Mouse (Mus musculus) fibroblast of lung, adult 2 months (primary cell): ENCODE measurements at regions not wholly inside any gene's neighbourhood (a gene's known extent, or its start where the extent isn't known, plus 50 kb on each side); places are given as distances from the start of the nearest gene placed in this dataset.

Experiments
- DNase-seq: peaks from one replicate; pipeline ENCODE4 v3.0.0-alpha.2; 2011; ENCODE audit warnings: low read depth

DNA sequence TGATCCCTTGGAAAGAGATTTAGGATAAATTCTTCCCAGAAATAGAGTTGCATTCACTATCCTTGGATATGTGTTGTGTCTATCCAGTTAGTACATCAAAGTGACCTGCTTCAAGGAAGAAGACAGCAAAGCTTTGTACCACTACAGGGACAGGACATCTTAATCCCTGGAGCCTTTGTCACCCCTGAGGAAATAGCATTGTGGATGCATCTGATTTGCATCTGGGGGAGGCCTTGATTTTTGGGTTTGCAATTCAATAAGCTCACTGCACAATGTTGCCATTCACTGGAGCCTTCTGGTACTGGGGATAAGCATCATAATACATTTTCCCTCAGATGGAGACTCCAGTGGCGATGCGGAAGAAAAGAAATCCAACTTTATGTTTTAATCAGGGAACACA, 229.2 kb upstream of the Dcn start:
- DNase-seq = no peak

DNA sequence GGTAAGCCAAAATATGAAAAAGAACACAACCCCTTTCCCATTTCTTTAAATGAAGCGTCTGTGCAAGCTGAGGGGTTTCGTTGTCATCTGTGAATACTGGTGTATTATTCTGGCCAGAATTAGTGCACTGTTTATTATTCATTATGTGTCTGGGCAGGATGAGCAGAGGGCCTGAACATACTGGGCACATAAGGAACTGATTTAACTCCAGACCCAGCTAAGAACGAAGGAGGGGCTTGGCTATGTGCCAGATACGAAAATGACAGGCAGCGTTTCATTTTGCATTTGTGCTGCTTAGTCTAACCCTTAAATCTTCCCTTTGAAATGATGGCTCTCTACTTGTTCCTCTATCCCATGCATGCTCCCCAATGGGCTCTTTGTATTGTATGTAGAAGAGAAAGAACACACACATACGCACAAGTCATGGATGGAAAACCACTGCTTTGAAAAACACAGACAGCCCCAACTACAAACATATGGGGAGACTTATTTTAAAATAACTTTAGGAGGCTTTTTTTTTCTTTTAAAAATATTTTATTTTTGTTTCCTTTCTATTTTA, 213.4 kb upstream of the Dcn start:
- DNase-seq = no peak

- no peak for DNase-seq
These were observed 197.0 kb upstream of the Dcn start for GRCm38 (mm10) chr10:97282416-97282815.

DNA sequence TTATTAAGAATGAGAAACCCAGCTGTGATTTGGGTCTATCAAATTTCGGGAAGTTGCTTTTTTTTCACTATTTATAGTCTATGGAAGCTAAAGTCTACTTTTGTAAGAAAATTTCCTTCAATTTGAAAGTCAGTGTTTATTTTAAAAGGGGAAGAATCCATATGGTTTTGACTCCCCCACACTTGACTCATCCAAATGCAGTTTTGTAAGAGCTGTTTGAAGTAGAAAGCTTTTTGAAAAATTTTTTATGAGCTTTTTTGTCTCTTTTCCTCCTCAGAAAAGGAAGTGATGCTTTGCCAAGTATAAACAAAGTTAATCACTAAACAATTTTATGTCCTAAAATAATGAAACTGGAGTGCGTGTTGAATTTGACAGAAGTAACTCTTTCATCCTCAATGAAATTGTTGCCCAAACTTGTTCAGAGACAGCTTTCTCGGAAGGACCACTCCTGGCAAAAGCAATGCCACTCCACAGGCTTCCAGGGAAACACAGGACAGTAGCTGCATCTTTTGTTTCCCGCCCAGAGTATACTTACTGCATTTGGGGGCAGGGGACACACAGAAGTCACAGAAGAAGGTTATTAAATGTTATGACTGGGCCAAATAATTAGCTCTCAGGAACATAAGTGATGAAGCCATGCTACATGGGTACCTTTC, 196.4 kb upstream of the Dcn start:
- no peak for DNase-seq

GRCm38 (mm10) chr10:97304791-97305355, 174.5 kb upstream of the Dcn start:
- DNase-seq = no peak

- DNase-seq = no peak
These were observed 169.8 kb upstream of the Dcn start for GRCm38 (mm10) chr10:97309580-97309979.

DNA sequence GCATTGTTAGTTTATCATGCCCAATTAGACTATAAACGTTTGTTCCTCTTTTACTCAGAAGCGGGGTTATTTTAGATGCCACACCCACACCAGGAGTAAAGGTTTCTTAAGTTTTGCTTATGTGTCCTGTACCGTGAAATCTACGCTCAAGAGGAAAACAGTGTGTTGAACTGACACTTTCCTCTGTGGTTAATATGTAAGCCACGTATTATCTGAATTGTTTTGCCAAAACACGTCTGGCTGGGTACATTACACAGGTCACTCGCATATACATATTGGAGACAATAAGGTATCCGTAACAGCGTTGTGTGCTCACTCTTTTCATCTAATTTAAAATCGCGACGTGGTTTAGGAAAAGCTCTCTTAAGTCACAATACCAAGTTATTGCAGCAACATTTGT, 166.9 kb upstream of the Dcn start:
- DNase-seq = no peak

GRCm38 (mm10) chr10:97312978-97313377, 166.4 kb upstream of the Dcn start:
- DNase-seq = peak; percentile 90

- DNase-seq = peak; percentile 96
These were observed 166.0 kb upstream of the Dcn start for GRCm38 (mm10) chr10:97313407-97313901.

DNA sequence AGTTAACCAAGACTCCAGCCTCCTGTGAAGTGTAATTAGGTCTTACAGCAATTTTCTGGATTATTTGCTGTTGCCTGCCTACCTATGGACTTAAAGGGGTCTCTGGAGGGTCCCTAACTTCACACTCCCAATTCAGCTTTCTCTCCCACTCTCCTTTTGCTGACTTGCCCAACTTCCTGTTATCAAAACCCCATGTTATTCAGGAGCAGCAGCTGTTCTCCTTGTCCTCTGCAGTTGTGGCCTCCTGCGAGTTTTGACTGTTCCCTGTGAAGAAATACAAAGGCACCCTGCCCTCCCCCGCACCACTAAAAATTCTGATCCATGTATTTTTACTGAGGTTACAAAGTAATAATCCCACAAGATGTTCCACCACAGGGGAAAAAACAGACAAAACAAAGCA, 146.8 kb upstream of the Dcn start:
- no peak for DNase-seq

DNA sequence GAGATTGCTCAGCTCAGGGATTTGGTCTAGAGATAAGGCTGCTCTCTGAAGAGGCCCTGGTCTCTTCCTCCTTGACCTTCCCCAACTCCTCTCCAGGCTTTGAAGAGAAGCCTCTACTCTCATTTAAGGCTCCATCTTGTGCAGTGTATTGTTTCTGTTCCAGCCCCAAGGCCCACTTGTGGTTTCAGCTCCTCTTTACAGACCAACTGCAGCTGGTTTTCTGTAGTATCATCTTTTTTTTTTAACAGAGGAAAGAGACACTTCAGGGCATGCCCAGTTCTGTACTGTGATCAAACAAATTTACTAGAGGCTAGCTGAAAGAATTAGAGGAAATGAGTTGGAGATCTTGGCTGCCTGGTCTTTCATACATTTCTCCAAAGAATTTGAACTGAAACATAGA, 145.4 kb upstream of the Dcn start:
- no peak for DNase-seq

- DNase-seq = peak; percentile 85
These were observed 144.7 kb upstream of the Dcn start for GRCm38 (mm10) chr10:97334606-97335150.

GRCm38 (mm10) chr10:97338033-97338692, 141.2 kb upstream of the Dcn start:
- DNase-seq = peak; percentile 80

GRCm38 (mm10) chr10:97339866-97340706, 139.3 kb upstream of the Dcn start:
- no peak for DNase-seq

DNA sequence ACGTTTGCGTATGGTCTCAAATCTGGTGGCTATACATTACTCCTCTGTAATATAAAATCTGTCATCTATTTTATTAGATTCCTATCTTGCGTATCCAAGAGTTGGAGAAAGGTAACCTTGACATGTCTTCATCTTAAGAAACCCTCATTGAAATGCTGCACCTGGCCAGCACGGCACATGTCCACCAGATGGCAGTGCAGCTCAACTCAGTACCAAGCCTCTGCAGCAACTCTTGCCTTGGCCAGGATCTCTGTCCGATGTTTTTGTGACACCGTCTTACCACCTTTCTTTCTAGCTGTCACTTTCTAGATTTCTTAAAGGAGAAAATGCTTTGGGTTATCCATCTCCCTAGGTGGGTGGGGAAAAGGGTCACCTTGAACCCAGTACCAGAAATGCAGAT, 134.1 kb upstream of the Dcn start:
- no peak for DNase-seq

GRCm38 (mm10) chr10:97346949-97347348, 132.5 kb upstream of the Dcn start:
- no peak for DNase-seq

DNA sequence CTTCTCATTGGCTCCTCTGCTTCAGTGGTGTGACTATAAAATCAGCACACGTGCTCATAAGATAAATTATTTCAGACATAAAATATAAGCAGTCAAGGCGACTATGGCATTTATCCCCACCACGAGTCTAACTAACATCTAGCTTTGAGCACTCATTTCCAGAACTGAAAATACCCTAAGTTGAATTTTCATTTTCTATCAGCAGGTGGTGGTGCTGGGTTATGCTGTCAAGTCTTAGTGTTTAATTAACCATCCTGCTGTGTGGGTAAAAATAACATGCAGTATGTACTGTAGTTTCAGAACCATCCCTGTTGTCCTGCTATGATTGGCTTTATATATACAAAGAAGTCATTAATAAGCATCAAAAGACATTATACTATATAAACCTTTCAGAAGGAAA, 110.8 kb upstream of the Dcn start:
- no peak for DNase-seq

DNA sequence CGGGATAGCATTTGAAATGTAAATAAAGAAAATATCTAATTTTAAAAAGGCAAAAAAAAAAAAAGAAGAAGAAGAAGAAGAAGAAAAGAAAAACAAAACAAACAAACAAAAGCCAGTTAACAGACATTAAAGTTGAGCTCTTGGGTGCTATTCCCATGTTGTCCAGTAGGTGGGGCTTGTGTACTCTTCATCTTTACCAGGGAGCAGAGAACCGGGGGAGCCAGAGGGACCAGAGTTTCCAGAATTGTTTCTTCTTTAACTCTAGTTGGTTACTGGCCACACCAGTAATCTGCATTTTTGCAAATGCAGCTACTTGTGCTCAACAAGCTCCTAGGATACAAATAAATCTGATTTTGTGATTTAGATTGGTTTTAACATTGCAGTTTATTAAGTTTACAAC, 103.6 kb upstream of the Dcn start:
- DNase-seq = no peak

DNA sequence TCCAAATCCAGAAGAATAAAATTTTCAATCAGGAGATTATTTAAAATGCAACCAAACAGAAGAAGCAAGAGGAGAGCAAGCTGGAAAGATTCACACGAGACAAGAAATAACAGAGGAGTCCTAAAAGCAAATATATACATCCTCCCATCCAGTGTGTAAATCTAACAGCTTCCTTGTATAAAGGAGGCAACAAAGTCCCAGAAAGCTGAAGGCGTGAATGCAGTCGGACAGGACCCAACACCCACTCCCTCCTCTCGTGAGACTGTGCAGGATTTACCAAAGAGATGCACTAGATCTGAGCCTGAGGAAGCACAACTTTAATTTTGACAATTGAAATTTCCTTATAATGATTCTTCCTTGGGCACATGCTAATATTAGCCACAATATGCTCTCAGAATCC, 103.0 kb upstream of the Dcn start:
- no peak for DNase-seq

- no peak for DNase-seq
These were observed 97.8 kb upstream of the Dcn start for GRCm38 (mm10) chr10:97381586-97381985.

DNA sequence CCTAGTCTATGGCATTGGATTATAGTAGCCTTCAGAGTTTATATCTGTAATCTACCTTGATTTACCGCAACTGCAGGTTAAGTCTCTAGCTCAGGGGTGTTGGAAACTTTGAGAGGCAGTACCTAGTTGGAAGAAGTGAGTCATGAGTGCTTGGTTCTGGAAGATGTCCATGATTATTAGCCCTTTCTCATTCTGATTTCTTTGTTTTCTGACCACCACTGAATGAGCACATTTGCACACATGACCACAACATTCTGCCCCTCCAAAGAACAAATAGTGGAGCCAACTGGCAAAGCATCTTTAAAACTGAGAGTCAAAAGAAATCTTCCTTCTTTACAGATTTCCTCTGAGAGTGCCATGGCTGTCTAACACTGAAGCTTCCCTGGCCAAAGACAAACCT, 95.5 kb upstream of the Dcn start:
- no peak for DNase-seq
